Mouse (Mus musculus) kidney, adult 2 months (tissue): ENCODE results near the gene Gm10226. TPM values are rescaled to one million over a fixed set of nuclear protein-coding genes. Genes with fewer than 3 reads are reported as not detected.

ENCODE experiments used
- DNase-seq: peaks from one replicate; pipeline ENCODE4 v3.0.0; 2021
- H3K27ac ChIP-seq: fragments of 200-500 bp; 2 replicates; pipeline ENCODE4 v1.5.1; 2012; ENCODE audit warnings: low read depth, low read length, control low read depth, inconsistent platforms; ENCODE audit not compliant: insufficient read depth
- H3K27me3 ChIP-seq: fragments of 200-500 bp; replicated peaks from 2 replicates; pipeline ENCODE4 v1.6.1; 2012; ENCODE audit warnings: mild to moderate bottlenecking, moderate library complexity, low read length, inconsistent platforms; ENCODE audit not compliant: control insufficient read depth, insufficient read depth
- H3K36me3 ChIP-seq: fragments of 200-500 bp; 2 replicates; pipeline ENCODE4 v1.6.1; 2012; ENCODE audit warnings: mild to moderate bottlenecking, moderate library complexity, low read length, inconsistent platforms; ENCODE audit not compliant: control insufficient read depth, insufficient read depth
- H3K4me1 ChIP-seq: fragments of 200-500 bp; 2 replicates; pipeline ENCODE4 v1.6.1; 2011; ENCODE audit warnings: low read length; ENCODE audit not compliant: control insufficient read depth, insufficient read depth
- H3K4me3 ChIP-seq: fragments of 200-500 bp; 2 replicates; pipeline ENCODE4 v1.5.1; 2011; ENCODE audit warnings: mild to moderate bottlenecking, low read depth, low read length, control low read depth; ENCODE audit not compliant: insufficient read depth
- CTCF ChIP-seq: fragments of 200-500 bp; conservative IDR thresholded peaks from 2 replicates; pipeline ENCODE4 v1.5.1; 2011; ENCODE audit warnings: low read depth, mild to moderate bottlenecking, control low read depth, low read length, moderate library complexity, mixed read lengths; ENCODE audit not compliant: insufficient read depth, insufficient read length
- POLR2A ChIP-seq: fragments of 200-500 bp; IDR thresholded peaks from one replicate; pipeline ENCODE4 v1.6.1; 2011; ENCODE audit warnings: low read depth, low read length, control low read depth
- WGBS: fragments of 180-500 bp; shearing (Covaris S2); methylation state at CpG from one replicate; pipeline ENCODE4 v1.1.7; 2018; 5-methylcytosine and 5-hydroxymethylcytosine counted together
- polyA plus RNA-seq: library from polyadenylated mRNA; depleted of rRNA; stranded (reverse); fragments of >200 nt; gene quantifications from 2 replicates; pipeline ENCODE4 v1.2.3, GENCODE M21; 2012; rRNA removed

Gene Gm10226
- polyA plus RNA-seq, 1 experiment, result not detected

DNA sequence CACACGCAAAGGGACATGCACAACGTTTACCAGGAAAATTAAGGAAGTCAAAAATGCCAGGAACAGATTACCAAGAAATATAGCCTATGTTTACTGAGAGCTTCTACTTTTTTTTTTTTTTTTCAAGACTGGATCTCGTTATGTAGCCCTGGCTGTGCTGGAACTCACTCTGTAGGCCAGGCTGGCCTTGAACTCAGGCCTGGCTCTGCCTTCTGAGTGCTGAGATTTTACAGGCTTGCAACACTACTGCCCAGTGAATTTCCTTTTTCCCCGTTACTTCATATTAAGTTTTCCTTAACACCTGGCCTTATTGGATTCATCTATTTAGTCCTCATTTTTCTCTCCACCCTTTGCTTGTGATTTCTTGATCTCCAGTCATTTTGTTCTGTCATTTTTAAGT lies 41.4 kb downstream of the Gm10226 start:
- 78% methylated on average over 4 of the region's 4 CpGs for WGBS
- TF ChIP-seq POLR2A (no peak), CTCF (no peak)
- H3K36me3 ChIP-seq, result 0 out of 2 replicates have a peak, but pooled peaks cover 2% of the 10 kb centered on the region
- no peak for DNase-seq
- H3K27me3 ChIP-seq, result no peaks in the 10 kb centered on the region
- H3K27ac ChIP-seq, result peak overlapping the region; percentile 56; the same call in 1 of the 2 replicates
- H3K4me1 ChIP-seq, result no peaks in the 10 kb centered on the region
- peak overlapping the region; percentile 100; the same call in 1 of the 2 replicates for H3K4me3 ChIP-seq

DNA sequence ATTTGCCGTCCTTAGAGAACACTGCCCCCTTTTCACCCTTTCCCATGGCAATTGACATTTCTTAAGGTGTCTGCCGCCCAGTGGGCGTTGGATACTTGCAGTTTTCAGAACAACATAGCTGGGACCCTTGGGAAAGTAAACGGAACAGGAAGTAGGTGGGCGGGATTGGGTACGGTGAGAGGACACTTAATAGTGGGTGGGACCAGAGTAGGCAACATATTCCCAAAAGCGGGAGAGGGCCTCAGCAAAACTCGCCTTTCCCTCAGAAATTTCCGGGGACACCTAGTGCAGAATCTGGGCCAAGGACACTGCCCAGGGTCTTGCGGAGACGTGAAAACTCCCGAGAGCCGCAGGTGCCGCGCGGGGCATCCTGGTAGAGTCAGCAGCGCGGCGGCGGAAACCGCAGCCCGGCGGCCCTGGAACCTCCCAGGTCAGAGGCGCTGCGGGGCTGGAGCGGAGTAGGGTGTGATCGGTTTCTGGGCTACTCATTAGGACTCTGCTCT lies 41.9 kb downstream of the Gm10226 start:
- under 1% methylated on average over 27 of the region's 27 CpGs for WGBS
- Histone ChIP-seq H3K4me3 (peak overlapping the region; percentile 100), H3K4me1 (no peaks in the 10 kb centered on the region), H3K27me3 (no peaks in the 10 kb centered on the region), H3K27ac (peak overlapping the region; percentile 88), H3K36me3 (0 out of 2 replicates have a peak, but pooled peaks cover 2% of the 10 kb centered on the region)
- DNase-seq, result peak; percentile 90
- no peak for TF ChIP-seq CTCF

Other genes starting within 250 kb of the Gm10226 start
- 0.64 and 1.1 TPM in 2 replicates for gene Zfp51, start 241.5 kb upstream of the Gm10226 start, polyA plus RNA-seq
- 1.0 and 1.2 TPM in 2 replicates for gene Zfp53, start 202.9 kb upstream of the Gm10226 start, polyA plus RNA-seq
- 0.39 and 0.81 TPM in 2 replicates for gene Zfp52, start 156.3 kb upstream of the Gm10226 start, polyA plus RNA-seq
- 0.94 and 1.5 TPM in 2 replicates for gene Zfp948, start 124.9 kb upstream of the Gm10226 start, polyA plus RNA-seq
- 0.34 and 0.61 TPM in 2 replicates for gene Zfp983, start 41.2 kb upstream of the Gm10226 start, polyA plus RNA-seq
- gene Zfp760, start 15.9 kb downstream of the Gm10226 start, polyA plus RNA-seq, result 0.69 and 1.0 TPM in 2 replicates
- gene Zfp229, start 38.9 kb downstream of the Gm10226 start, polyA plus RNA-seq, result 1.9 TPM in 2 replicates
- gene Zfp820, start 153.9 kb downstream of the Gm10226 start, polyA plus RNA-seq, result 0.14 TPM in 1 of 2 replicates, not detected in the other
- gene Zfp995, start 218.1 kb downstream of the Gm10226 start, polyA plus RNA-seq, result 0.33 and 0.83 TPM in 2 replicates